Mouse (Mus musculus) intestine, embryonic 16.5 days (tissue): ENCODE results near the gene Hsd3b7. TPM values are rescaled to one million over a fixed set of nuclear protein-coding genes. Genes with fewer than 3 reads are reported as not detected.

ENCODE experiments used
- ATAC-seq: fragments of 200-750 bp; cut with Nextera tagmentation; 2 replicates; pipeline ENCODE4 v1.8.0; 2017; ENCODE audit warnings: moderate TSS enrichment, moderate library complexity
- H3K27ac ChIP-seq: fragments of 300-500 bp; sonication (generic); 2 replicates; pipeline ENCODE4 v1.5.1; 2014; ENCODE audit warnings: mild to moderate bottlenecking, low read length
- H3K27me3 ChIP-seq: fragments of 300-500 bp; sonication (generic); replicated peaks from 2 replicates; pipeline ENCODE4 v1.6.1; 2014; ENCODE audit warnings: low read length, control low read depth, mixed read lengths; ENCODE audit not compliant: control insufficient read depth, insufficient read depth
- H3K36me3 ChIP-seq: fragments of 300-500 bp; sonication (generic); 2 replicates; pipeline ENCODE4 v1.6.1; 2014; ENCODE audit warnings: low read length, control low read depth; ENCODE audit not compliant: control insufficient read depth, insufficient read depth
- H3K4me1 ChIP-seq: fragments of 300-500 bp; sonication (generic); 2 replicates; pipeline ENCODE4 v1.6.1; 2014; ENCODE audit warnings: low read length, control low read depth, mixed read lengths; ENCODE audit not compliant: control insufficient read depth, insufficient read depth
- H3K4me2 ChIP-seq: fragments of 300-500 bp; sonication (generic); 2 replicates; pipeline ENCODE4 v1.6.1; 2014; ENCODE audit warnings: low read depth, low read length, control low read depth
- H3K4me3 ChIP-seq: fragments of 300-500 bp; sonication (generic); 2 replicates; pipeline ENCODE4 v1.5.1; 2014; ENCODE audit warnings: mild to moderate bottlenecking, low read length
- H3K9ac ChIP-seq: fragments of 300-500 bp; sonication (generic); 2 replicates; pipeline ENCODE4 v1.6.1; 2014; ENCODE audit warnings: low read depth, low read length
- H3K9me3 ChIP-seq: fragments of 300-500 bp; sonication (generic); 2 replicates; pipeline ENCODE4 v1.6.1; 2016; ENCODE audit warnings: low read length, control low read depth; ENCODE audit not compliant: control insufficient read depth
- WGBS: fragments of 180-500 bp; shearing (Covaris S2); extraction: QIAGEN DNeasy Blood & Tissue Kit; methylation state at CpG from one replicate; pipeline ENCODE4 v1.1.7; 2014; 5-methylcytosine and 5-hydroxymethylcytosine counted together
- polyA plus RNA-seq: library from polyadenylated mRNA; unstranded; fragments of >200 nt; fragmentation: Nextera tagmentation; extraction: Ambion mirVana; gene quantifications from 2 replicates; pipeline ENCODE4 v1.2.1, GENCODE M21; 2015

Gene Hsd3b7
- polyA plus RNA-seq, 1 experiment from 2014 or later = 37.6 TPM

- Histone ChIP-seq H3K4me3 (no peak overlapping the region), H3K27ac (no peak overlapping the region), H3K9me3 (no peaks in the 10 kb centered on the region), H3K9ac (no peak overlapping the region), H3K4me1 (peaks cover 13% of the 10 kb centered on the region), H3K4me2 (no peak overlapping the region), H3K27me3 (no peaks in the 10 kb centered on the region), H3K36me3 (peaks cover 8% of the 10 kb centered on the region; the same call in 1 of the 2 replicates)
- 79% methylated on average over 2 of the region's 2 CpGs for WGBS
- no peak for ATAC-seq
Measured at GRCm38 (mm10) chr7:127765756-127766155, 34.6 kb upstream of the Hsd3b7 start.

GRCm38 (mm10) chr7:127766851-127767609 is 33.4 kb upstream of the Hsd3b7 start:
- peaks cover 8% of the 10 kb centered on the region; the same call in 1 of the 2 replicates for H3K36me3 ChIP-seq
- ATAC-seq = no peak
- H3K27ac ChIP-seq = no peak overlapping the region
- no peak overlapping the region for H3K4me2 ChIP-seq
- 79% methylated on average over 17 of the region's 17 CpGs for WGBS
- H3K4me3 ChIP-seq = no peak overlapping the region
- H3K9ac ChIP-seq = no peak overlapping the region
- no peaks in the 10 kb centered on the region for H3K27me3 ChIP-seq
- H3K4me1 ChIP-seq = peaks cover 17% of the 10 kb centered on the region
- no peaks in the 10 kb centered on the region for H3K9me3 ChIP-seq

- WGBS = 92% methylated on average over 19 of the region's 19 CpGs
- Histone ChIP-seq H3K9me3 (no peaks in the 10 kb centered on the region), H3K27ac (no peak overlapping the region), H3K4me1 (peaks cover 17% of the 10 kb centered on the region), H3K4me2 (no peak overlapping the region), H3K27me3 (no peaks in the 10 kb centered on the region), H3K9ac (no peak overlapping the region), H3K36me3 (peaks cover 8% of the 10 kb centered on the region; the same call in 1 of the 2 replicates), H3K4me3 (no peak overlapping the region)
- no peak for ATAC-seq
Measured at GRCm38 (mm10) chr7:127767671-127768345, 32.6 kb upstream of the Hsd3b7 start.

- Histone ChIP-seq H3K36me3 (peaks cover 5% of the 10 kb centered on the region; the same call in 1 of the 2 replicates), H3K4me2 (no peak overlapping the region), H3K27me3 (no peaks in the 10 kb centered on the region), H3K9me3 (no peaks in the 10 kb centered on the region), H3K4me1 (peaks cover 17% of the 10 kb centered on the region), H3K4me3 (no peak overlapping the region), H3K9ac (no peak overlapping the region), H3K27ac (peak overlapping the region; percentile 43; the same call in 1 of the 2 replicates)
- ATAC-seq = no peak; the same call in 1 of the 2 replicates
- WGBS = 49% methylated on average over 13 of the region's 13 CpGs
Measured at GRCm38 (mm10) chr7:127768346-127768996, 31.9 kb upstream of the Hsd3b7 start.

GRCm38 (mm10) chr7:127768997-127769593 is 31.3 kb upstream of the Hsd3b7 start:
- H3K4me3 ChIP-seq = peak overlapping the region; percentile 84
- H3K27me3 ChIP-seq = no peaks in the 10 kb centered on the region
- H3K36me3 ChIP-seq = 0 out of 2 replicates have a peak, but pooled peaks cover 5% of the 10 kb centered on the region
- ATAC-seq = peak; percentile 85
- peaks cover 17% of the 10 kb centered on the region for H3K4me1 ChIP-seq
- no peaks in the 10 kb centered on the region for H3K9me3 ChIP-seq
- WGBS = 3% methylated on average over 16 of the region's 16 CpGs
- H3K9ac ChIP-seq = peak overlapping the region; percentile 97
- peak overlapping the region; percentile 74 for H3K4me2 ChIP-seq
- peak overlapping the region; percentile 90 for H3K27ac ChIP-seq

- Histone ChIP-seq H3K36me3 (0 out of 2 replicates have a peak, but pooled peaks cover 5% of the 10 kb centered on the region), H3K9ac (peak within 1 kb of the TSS; percentile 97), H3K27me3 (no peaks in the 10 kb centered on the region), H3K9me3 (no peaks in the 10 kb centered on the region), H3K4me2 (peak within 1 kb of the TSS; percentile 74), H3K4me1 (peaks cover 17% of the 10 kb centered on the region), H3K4me3 (peak within 1 kb of the TSS; percentile 84), H3K27ac (peak within 1 kb of the TSS; percentile 90)
- under 1% methylated on average over 24 of the region's 24 CpGs for WGBS
- peak; percentile 81 for ATAC-seq
Measured at GRCm38 (mm10) chr7:127769651-127770038, 30.8 kb upstream of the Hsd3b7 start, which contains the start of gene Orai3. Gene Orai3, plus strand, starts transcription at chr7:127769815.

- no peaks in the 10 kb centered on the region for H3K27me3 ChIP-seq
- no peaks in the 10 kb centered on the region for H3K9me3 ChIP-seq
- 0 out of 2 replicates have a peak, but pooled peaks cover 5% of the 10 kb centered on the region for H3K36me3 ChIP-seq
- H3K4me3 ChIP-seq = peak overlapping the region; percentile 84
- H3K4me2 ChIP-seq = peak overlapping the region; percentile 74
- 1% methylated on average over 27 of the region's 27 CpGs for WGBS
- peak overlapping the region; percentile 90 for H3K27ac ChIP-seq
- ATAC-seq = peak; percentile 41
- H3K4me1 ChIP-seq = peaks cover 17% of the 10 kb centered on the region
- H3K9ac ChIP-seq = peak overlapping the region; percentile 97
Measured at GRCm38 (mm10) chr7:127770039-127770905, 30.1 kb upstream of the Hsd3b7 start.

- Histone ChIP-seq H3K4me2 (no peak overlapping the region), H3K36me3 (0 out of 2 replicates have a peak, but pooled peaks cover 5% of the 10 kb centered on the region), H3K27ac (no peak overlapping the region), H3K9ac (no peak overlapping the region), H3K4me3 (no peak overlapping the region), H3K27me3 (no peaks in the 10 kb centered on the region), H3K9me3 (no peaks in the 10 kb centered on the region), H3K4me1 (peaks cover 17% of the 10 kb centered on the region)
- 69% methylated on average over 5 of the region's 5 CpGs for WGBS
- ATAC-seq = no peak
Measured at GRCm38 (mm10) chr7:127771262-127771661, 29.1 kb upstream of the Hsd3b7 start.
